Mouse (Mus musculus) liver, embryonic 11.5 days (tissue): ENCODE results near the gene B4galt4. TPM values are rescaled to one million over a fixed set of nuclear protein-coding genes. Genes with fewer than 3 reads are reported as not detected.

Experiments
- ATAC-seq: fragments of 200-750 bp; cut with Nextera tagmentation; replicated peaks from 2 replicates; pipeline ENCODE4 v1.8.0; 2017; ENCODE audit warnings: moderate number of reproducible peaks, mild to moderate bottlenecking, moderate TSS enrichment, moderate library complexity; ENCODE audit not compliant: low FRiP score
- DNase-seq: peaks from one replicate; pipeline ENCODE4 v3.0.0-alpha.2; 2017; ENCODE audit warnings: low spot score
- H3K27ac ChIP-seq: fragments of 300-500 bp; sonication (generic); 2 replicates; pipeline ENCODE4 v1.5.1; 2014; ENCODE audit warnings: mild to moderate bottlenecking, low read depth, low read length, control low read depth
- H3K27me3 ChIP-seq: fragments of 300-500 bp; sonication (generic); replicated peaks from 2 replicates; pipeline ENCODE4 v1.6.1; 2014; ENCODE audit warnings: low read length, mixed read lengths; ENCODE audit not compliant: control insufficient read depth, insufficient read depth
- H3K36me3 ChIP-seq: fragments of 300-500 bp; sonication (generic); 2 replicates; pipeline ENCODE4 v1.6.1; 2014; ENCODE audit warnings: mild to moderate bottlenecking, low read length, moderate library complexity, mixed read lengths; ENCODE audit not compliant: control insufficient read depth, insufficient read depth
- H3K4me1 ChIP-seq: fragments of 300-500 bp; sonication (generic); replicated peaks from 2 replicates; pipeline ENCODE4 v1.6.1; 2014; ENCODE audit warnings: low read length, mixed read lengths; ENCODE audit not compliant: control insufficient read depth, insufficient read depth
- H3K4me2 ChIP-seq: fragments of 300-500 bp; sonication (generic); 2 replicates; pipeline ENCODE4 v1.6.1; 2014; ENCODE audit warnings: mild to moderate bottlenecking, control low read depth, moderate library complexity
- H3K4me3 ChIP-seq: fragments of 300-500 bp; sonication (generic); 2 replicates; pipeline ENCODE4 v1.5.1; 2014; ENCODE audit warnings: low read depth, low read length, control low read depth
- H3K9ac ChIP-seq: fragments of 300-500 bp; sonication (generic); 2 replicates; pipeline ENCODE4 v1.6.1; 2014; ENCODE audit warnings: low read depth, low read length, control low read depth
- H3K9me3 ChIP-seq: fragments of 300-500 bp; sonication (generic); 2 replicates; pipeline ENCODE4 v1.6.1; 2016; ENCODE audit warnings: low read length, inconsistent platforms, mixed read lengths; ENCODE audit not compliant: control insufficient read depth
- WGBS: fragments of 180-500 bp; shearing (Covaris S2); extraction: QIAGEN DNeasy Blood & Tissue Kit; methylation state at CpG from one replicate; pipeline ENCODE4 v1.1.7; 2014; 5-methylcytosine and 5-hydroxymethylcytosine counted together
- polyA plus RNA-seq: library from polyadenylated mRNA; unstranded; fragments of >200 nt; fragmentation: Nextera tagmentation; extraction: Ambion mirVana; gene quantifications from 2 replicates; pipeline ENCODE4 v1.2.1, GENCODE M21; 2014

Gene B4galt4
- polyA plus RNA-seq, 1 experiment from 2014 or later, result 9.6 TPM

GRCm38 (mm10) chr16:38758104-38758861 lies 16.2 kb downstream of the B4galt4 start:
- Histone ChIP-seq H3K9ac (no peak overlapping the region), H3K4me3 (no peak overlapping the region), H3K27ac (no peak overlapping the region), H3K9me3 (no peaks in the 10 kb centered on the region), H3K4me2 (no peak overlapping the region), H3K27me3 (peaks cover 7% of the 10 kb centered on the region), H3K36me3 (no peaks in the 10 kb centered on the region), H3K4me1 (peaks cover 9% of the 10 kb centered on the region)
- no peak for ATAC-seq
- no peak for DNase-seq
- 76% methylated on average over 12 of the region's 12 CpGs for WGBS

- Histone ChIP-seq H3K4me1 (peaks cover 9% of the 10 kb centered on the region), H3K9ac (no peak overlapping the region), H3K9me3 (no peaks in the 10 kb centered on the region), H3K27ac (no peak overlapping the region), H3K4me2 (no peak overlapping the region), H3K4me3 (no peak overlapping the region), H3K36me3 (no peaks in the 10 kb centered on the region), H3K27me3 (peaks cover 3% of the 10 kb centered on the region; the same call in 1 of the 2 replicates)
- 91% methylated on average over 5 of the region's 5 CpGs for WGBS
- ATAC-seq, result no peak
- DNase-seq, result no peak
Measured at GRCm38 (mm10) chr16:38760239-38760638, 18.2 kb downstream of the B4galt4 start.

GRCm38 (mm10) chr16:38760834-38761375 lies 18.8 kb downstream of the B4galt4 start:
- WGBS, result 73% methylated on average over 6 of the region's 6 CpGs
- Histone ChIP-seq H3K4me3 (no peak overlapping the region), H3K27me3 (peaks cover 3% of the 10 kb centered on the region; the same call in 1 of the 2 replicates), H3K4me2 (no peak overlapping the region), H3K9ac (no peak overlapping the region), H3K4me1 (peaks cover 8% of the 10 kb centered on the region), H3K36me3 (no peaks in the 10 kb centered on the region), H3K27ac (no peak overlapping the region), H3K9me3 (no peaks in the 10 kb centered on the region)
- ATAC-seq (no peak), DNase-seq (no peak)

GRCm38 (mm10) chr16:38761972-38762371 lies 19.9 kb downstream of the B4galt4 start:
- DNase-seq (no peak), ATAC-seq (no peak)
- no peaks in the 10 kb centered on the region for H3K4me1 ChIP-seq
- no peak overlapping the region for H3K4me2 ChIP-seq
- no peak overlapping the region for H3K27ac ChIP-seq
- no peak overlapping the region for H3K9ac ChIP-seq
- H3K36me3 ChIP-seq, result no peaks in the 10 kb centered on the region
- WGBS, result 88% methylated on average over 5 of the region's 5 CpGs
- no peak overlapping the region for H3K4me3 ChIP-seq
- no peaks in the 10 kb centered on the region for H3K9me3 ChIP-seq
- peaks cover 3% of the 10 kb centered on the region; the same call in 1 of the 2 replicates for H3K27me3 ChIP-seq

GRCm38 (mm10) chr16:38762401-38762800 lies 20.3 kb downstream of the B4galt4 start:
- no peak for ATAC-seq
- no peak overlapping the region for H3K27ac ChIP-seq
- no peak overlapping the region for H3K9ac ChIP-seq
- H3K4me2 ChIP-seq, result no peak overlapping the region
- no peaks in the 10 kb centered on the region for H3K4me1 ChIP-seq
- H3K4me3 ChIP-seq, result no peak overlapping the region
- no peaks in the 10 kb centered on the region for H3K9me3 ChIP-seq
- no peaks in the 10 kb centered on the region for H3K36me3 ChIP-seq
- 87% methylated on average over 8 of the region's 8 CpGs for WGBS
- no peak for DNase-seq
- peaks cover 3% of the 10 kb centered on the region; the same call in 1 of the 2 replicates for H3K27me3 ChIP-seq

GRCm38 (mm10) chr16:38763508-38763907 lies 21.4 kb downstream of the B4galt4 start:
- Histone ChIP-seq H3K36me3 (no peaks in the 10 kb centered on the region), H3K4me1 (no peaks in the 10 kb centered on the region), H3K4me2 (no peak overlapping the region), H3K27me3 (peaks cover 3% of the 10 kb centered on the region; the same call in 1 of the 2 replicates), H3K9me3 (no peaks in the 10 kb centered on the region), H3K27ac (no peak overlapping the region), H3K4me3 (no peak overlapping the region), H3K9ac (no peak overlapping the region)
- WGBS, result 55% methylated on average over 4 of the region's 4 CpGs
- no peak for DNase-seq
- ATAC-seq, result no peak; the same call in 1 of the 2 replicates

- no peak overlapping the region for H3K9ac ChIP-seq
- no peaks in the 10 kb centered on the region for H3K9me3 ChIP-seq
- ATAC-seq (no peak), DNase-seq (no peak)
- H3K4me3 ChIP-seq, result no peak overlapping the region
- 60% methylated on average over 3 of the region's 3 CpGs for WGBS
- no peak overlapping the region for H3K27ac ChIP-seq
- no peak overlapping the region for H3K4me2 ChIP-seq
- H3K36me3 ChIP-seq, result no peaks in the 10 kb centered on the region
- H3K27me3 ChIP-seq, result peaks cover 4% of the 10 kb centered on the region; the same call in 1 of the 2 replicates
- no peaks in the 10 kb centered on the region for H3K4me1 ChIP-seq
Measured at GRCm38 (mm10) chr16:38766671-38767070, 24.6 kb downstream of the B4galt4 start.

GRCm38 (mm10) chr16:38767761-38768160 lies 25.7 kb downstream of the B4galt4 start:
- Histone ChIP-seq H3K4me3 (no peak overlapping the region), H3K9me3 (no peaks in the 10 kb centered on the region), H3K27ac (no peak overlapping the region), H3K4me2 (no peak overlapping the region), H3K27me3 (peaks cover 6% of the 10 kb centered on the region; the same call in 1 of the 2 replicates), H3K4me1 (no peaks in the 10 kb centered on the region), H3K9ac (no peak overlapping the region), H3K36me3 (no peaks in the 10 kb centered on the region)
- WGBS, result 80% methylated on average over 8 of the region's 8 CpGs
- ATAC-seq, result no peak
- DNase-seq, result no peak

- 92% methylated on average over 8 of the region's 8 CpGs for WGBS
Measured at GRCm38 (mm10) chr16:38768386-38768785, 26.3 kb downstream of the B4galt4 start.

More at GRCm38 (mm10) chr16:38768386-38768785, 26.3 kb downstream of the B4galt4 start:
- DNase-seq (no peak), ATAC-seq (no peak)
- H3K4me3 ChIP-seq, result no peak overlapping the region
- H3K4me2 ChIP-seq, result no peak overlapping the region
- H3K27me3 ChIP-seq, result peaks cover 6% of the 10 kb centered on the region; the same call in 1 of the 2 replicates
- no peaks in the 10 kb centered on the region for H3K36me3 ChIP-seq
- no peaks in the 10 kb centered on the region for H3K4me1 ChIP-seq
- no peak overlapping the region for H3K27ac ChIP-seq
- no peak overlapping the region for H3K9ac ChIP-seq
- H3K9me3 ChIP-seq, result no peaks in the 10 kb centered on the region
